Mouse (Mus musculus) kidney, postnatal 14 days (tissue): Measurements from ENCODE around the gene Angptl3.
A peak's percentile ranks its signal among the peaks of the same experiment; 100 is the strongest.

ENCODE experiments used
- DNase-seq: peaks from one replicate; pipeline ENCODE4 v3.0.0; 2022; ENCODE audit warnings: mixed read lengths

The Angptl3 gene

GRCm38 (mm10) chr4:99030686-99031085, at the start of gene Angptl3:
Gene Angptl3 (plus strand): TSS chr4:99030954.
- DNase-seq = peak; percentile 62

GRCm38 (mm10) chr4:98984701-98985100, 46.1 kb upstream of the Angptl3 start:
- DNase-seq = no peak

- DNase-seq = no peak
Observed at GRCm38 (mm10) chr4:98993491-98993890, 37.3 kb upstream of the Angptl3 start.

- no peak for DNase-seq
Observed at GRCm38 (mm10) chr4:99005574-99005973, 25.2 kb upstream of the Angptl3 start.

GRCm38 (mm10) chr4:99006319-99006718, 24.4 kb upstream of the Angptl3 start:
- no peak for DNase-seq

- DNase-seq = no peak
Observed at GRCm38 (mm10) chr4:99011039-99011438, 19.7 kb upstream of the Angptl3 start.

- no peak for DNase-seq
Observed at GRCm38 (mm10) chr4:99022221-99022620, 8.5 kb upstream of the Angptl3 start.

DNA sequence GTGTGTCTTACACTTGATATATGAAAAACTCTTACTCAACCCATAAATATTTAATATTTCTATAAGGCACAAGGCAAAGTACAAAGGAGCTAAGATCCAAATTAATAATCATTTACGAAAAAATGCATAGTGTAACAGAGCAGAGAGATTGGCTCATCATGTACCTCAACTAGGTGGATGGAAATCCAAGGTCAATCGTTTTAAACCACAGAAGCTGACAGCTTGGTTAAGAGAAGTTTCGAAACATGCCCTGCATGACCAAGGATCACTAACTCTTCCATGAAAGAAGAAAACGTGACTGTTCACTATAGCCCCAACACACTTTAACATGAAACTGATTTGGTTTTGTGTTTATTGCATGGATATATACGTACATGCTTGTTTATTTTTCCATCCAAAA, 2.4 kb upstream of the Angptl3 start:
- DNase-seq = no peak

GRCm38 (mm10) chr4:99032921-99033320, 2.2 kb downstream of the Angptl3 start:
- peak; percentile 53 for DNase-seq

- DNase-seq = no peak
Observed at GRCm38 (mm10) chr4:99044854-99045253, 14.1 kb downstream of the Angptl3 start.

DNA sequence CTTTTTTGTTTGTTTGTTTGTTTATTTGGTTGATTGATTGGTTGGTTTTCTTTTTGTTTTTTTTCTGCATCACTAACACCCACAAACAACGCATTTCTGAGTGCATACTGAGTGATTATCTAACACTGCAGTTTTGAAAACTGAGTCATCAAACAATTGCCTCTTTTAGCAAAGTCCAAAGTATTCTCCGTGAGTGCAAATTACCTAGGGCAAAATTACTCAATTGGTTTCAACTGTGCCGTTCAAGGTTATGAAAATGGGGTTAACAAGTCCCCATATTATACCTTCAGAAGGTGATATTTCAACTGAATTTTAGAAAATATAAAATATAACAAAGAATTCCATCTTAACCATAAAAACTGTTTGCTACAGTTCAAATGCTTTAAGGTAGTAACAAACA, 15.7 kb downstream of the Angptl3 start:
- DNase-seq = no peak

DNA sequence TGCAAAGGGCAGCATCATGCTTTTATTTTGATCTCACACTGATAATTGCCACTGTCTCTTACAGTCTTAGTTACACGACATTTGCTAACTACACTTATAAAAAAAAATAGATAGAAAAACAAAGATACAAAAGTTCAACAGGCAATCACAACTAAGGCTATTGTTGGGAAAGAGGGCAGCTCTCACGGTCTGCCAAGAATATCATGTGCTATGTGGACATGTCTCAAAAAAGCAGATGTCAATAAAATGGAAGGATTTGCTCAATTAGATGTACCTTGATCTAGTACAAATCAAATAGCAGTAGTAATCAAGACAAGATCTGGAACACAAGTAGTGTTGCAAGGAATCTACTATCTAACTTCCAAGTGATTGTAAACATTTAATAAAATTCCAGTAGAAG, 17.8 kb downstream of the Angptl3 start:
- no peak for DNase-seq

- peak; percentile 16 for DNase-seq
Observed at GRCm38 (mm10) chr4:99064524-99064923, 33.8 kb downstream of the Angptl3 start.

DNA sequence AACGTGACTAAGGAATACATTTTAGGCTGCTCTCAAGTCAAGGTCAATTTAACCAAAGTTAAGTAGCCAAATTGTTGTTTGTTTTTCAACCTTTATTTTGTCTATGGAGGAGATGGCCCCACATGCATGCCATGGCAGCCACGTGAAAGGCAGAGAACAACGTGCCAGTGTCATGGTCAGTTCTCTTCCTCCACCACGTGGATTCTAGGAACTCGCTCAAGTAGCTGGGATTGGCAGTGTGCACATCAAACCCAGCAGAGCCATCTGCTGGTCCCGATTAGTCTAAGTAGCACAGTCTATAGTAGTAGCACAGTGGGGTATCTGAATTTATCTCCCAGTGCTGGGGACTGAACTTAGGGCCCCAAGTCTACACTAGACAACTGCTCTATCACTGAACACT, 38.1 kb downstream of the Angptl3 start:
- DNase-seq = no peak

GRCm38 (mm10) chr4:99078005-99078404, 47.3 kb downstream of the Angptl3 start:
- DNase-seq = no peak

- no peak for DNase-seq
Observed at GRCm38 (mm10) chr4:99081169-99081568, 50.4 kb downstream of the Angptl3 start.

- no peak for DNase-seq
Observed at GRCm38 (mm10) chr4:99083862-99084261, 53.1 kb downstream of the Angptl3 start.

- DNase-seq = no peak
Observed at GRCm38 (mm10) chr4:99087760-99088485, 57.2 kb downstream of the Angptl3 start.

- DNase-seq = no peak
Observed at GRCm38 (mm10) chr4:99091151-99091701, 60.5 kb downstream of the Angptl3 start.

GRCm38 (mm10) chr4:99091777-99092176, 61.0 kb downstream of the Angptl3 start:
- DNase-seq = no peak
